Mouse (Mus musculus): ENCODE results near the gene Dedd2. TPM values are rescaled to one million over a fixed set of nuclear protein-coding genes. Genes with fewer than 3 reads are reported as not detected.
A peak's percentile ranks its signal among the peaks of the same experiment; 100 is the strongest.

Gene Dedd2
- polyA plus RNA-seq, 1 experiment from 2014 or later: 12.3 TPM

GRCm38 (mm10) chr7:25151916-25152556 is 68.4 kb downstream of the Dedd2 start:
- Histone ChIP-seq H3K27me3 (peaks cover 44% of the 10 kb centered on the region), H3K9ac (peak overlapping the region; percentile 45; the same call in 1 of the 2 replicates), H3K4me1 (peaks cover 78% of the 10 kb centered on the region), H3K4me2 (peak overlapping the region; percentile 39), H3K9me3 (no peaks in the 10 kb centered on the region), H3K36me3 (replicated peaks) (no peaks in the 10 kb centered on the region), H3K27ac (peak overlapping the region; percentile 85), H3K4me3 (replicated peaks) (peak overlapping the region; percentile 19)
- ATAC-seq (ENCODE audit: low FRiP score): 0 out of 2 replicates have a peak, but pooled peaks have one; percentile 8
- 26% methylated on average over 10 of the region's 10 CpGs for WGBS

- H3K36me3 ChIP-seq (replicated peaks): no peaks in the 10 kb centered on the region
- no peaks in the 10 kb centered on the region for H3K9me3 ChIP-seq
- ATAC-seq (ENCODE audit: low FRiP score): peak; percentile 24; the same call in 1 of the 2 replicates
- H3K9ac ChIP-seq: peak overlapping the region; percentile 45
- peak overlapping the region; percentile 6; the same call in 1 of the 2 replicates for H3K4me3 ChIP-seq (replicated peaks)
- H3K4me1 ChIP-seq: peaks cover 69% of the 10 kb centered on the region
- H3K27me3 ChIP-seq: peaks cover 35% of the 10 kb centered on the region
- H3K27ac ChIP-seq: peak overlapping the region; percentile 85
- WGBS: 0% methylated on average over 6 of the region's 7 CpGs
- peak overlapping the region; percentile 39 for H3K4me2 ChIP-seq
Measured at GRCm38 (mm10) chr7:25151009-25151408, 69.4 kb downstream of the Dedd2 start.

- peaks cover 38% of the 10 kb centered on the region for H3K27me3 ChIP-seq
- peak; percentile 37 for ATAC-seq (ENCODE audit: low FRiP score)
- WGBS: under 1% methylated on average over 11 of the region's 18 CpGs
Measured at GRCm38 (mm10) chr7:25150151-25150663, 70.2 kb downstream of the Dedd2 start.

More at GRCm38 (mm10) chr7:25150151-25150663, 70.2 kb downstream of the Dedd2 start:
- H3K4me2 ChIP-seq: peak overlapping the region; percentile 39
- H3K4me1 ChIP-seq: peaks cover 65% of the 10 kb centered on the region
- no peaks in the 10 kb centered on the region for H3K36me3 ChIP-seq (replicated peaks)
- no peaks in the 10 kb centered on the region for H3K9me3 ChIP-seq
- H3K9ac ChIP-seq: peak overlapping the region; percentile 48
- H3K4me3 ChIP-seq (replicated peaks): peak overlapping the region; percentile 10
- H3K27ac ChIP-seq: peak overlapping the region; percentile 85

Small RNA genes within 50 kb of the gene (microRNA-seq; reads per million reads assigned to microRNA genes)
- not detected for gene Mir7048

Other genes with a start within 250 kb of the Dedd2 start
- gene Rabac1, start 247.9 kb downstream of the Dedd2 start, polyA plus RNA-seq (2016; fragmentation: Nextera tagmentation; extraction: Ambion mirVana): 82.3 and 87.7 TPM in 2 replicates
- gene Atp1a3, start 214.7 kb downstream of the Dedd2 start, polyA plus RNA-seq (2016; fragmentation: Nextera tagmentation; extraction: Ambion mirVana): 68.2 and 87.4 TPM in 2 replicates
- gene Grik5, start 148.3 kb downstream of the Dedd2 start, polyA plus RNA-seq (2016; fragmentation: Nextera tagmentation; extraction: Ambion mirVana): 14.3 and 18.1 TPM in 2 replicates
- gene Zfp574, start 148.0 kb downstream of the Dedd2 start, polyA plus RNA-seq (2016; fragmentation: Nextera tagmentation; extraction: Ambion mirVana): 39.7 and 41.2 TPM in 2 replicates
- 22.3 and 28.6 TPM in 2 replicates for gene Pou2f2, start 40.9 kb downstream of the Dedd2 start, polyA plus RNA-seq (2016; fragmentation: Nextera tagmentation; extraction: Ambion mirVana)
- gene Zfp526, start 810 bp upstream of the Dedd2 start, polyA plus RNA-seq (2016; fragmentation: Nextera tagmentation; extraction: Ambion mirVana): 2.7 TPM in 2 replicates
- gene Gsk3a, start 17.2 kb upstream of the Dedd2 start, polyA plus RNA-seq (2016; fragmentation: Nextera tagmentation; extraction: Ambion mirVana): 15.9 and 17.5 TPM in 2 replicates
- gene Erf, start 30.1 kb upstream of the Dedd2 start, polyA plus RNA-seq (2016; fragmentation: Nextera tagmentation; extraction: Ambion mirVana): 10.3 and 13.0 TPM in 2 replicates
- 40.8 and 46.9 TPM in 2 replicates for gene Cic, start 47.1 kb upstream of the Dedd2 start, polyA plus RNA-seq (2016; fragmentation: Nextera tagmentation; extraction: Ambion mirVana)
- gene Pafah1b3, start 77.4 kb upstream of the Dedd2 start, polyA plus RNA-seq (2016; fragmentation: Nextera tagmentation; extraction: Ambion mirVana): 378 and 384 TPM in 2 replicates
- 1.3 and 1.7 TPM in 2 replicates for gene Prr19, start 80.8 kb upstream of the Dedd2 start, polyA plus RNA-seq (2016; fragmentation: Nextera tagmentation; extraction: Ambion mirVana)
- gene Tmem145, start 85.5 kb upstream of the Dedd2 start, polyA plus RNA-seq (2016; fragmentation: Nextera tagmentation; extraction: Ambion mirVana): 11.9 and 12.1 TPM in 2 replicates
- gene Megf8, start 96.5 kb upstream of the Dedd2 start, polyA plus RNA-seq (2016; fragmentation: Nextera tagmentation; extraction: Ambion mirVana): 18.5 and 18.8 TPM in 2 replicates
- not detected in 2 replicates for gene Cnfn, start 149.1 kb upstream of the Dedd2 start, polyA plus RNA-seq (2016; fragmentation: Nextera tagmentation; extraction: Ambion mirVana)
- gene Lipe, start 178.1 kb upstream of the Dedd2 start, polyA plus RNA-seq (2016; fragmentation: Nextera tagmentation; extraction: Ambion mirVana): 7.6 and 8.8 TPM in 2 replicates
- 0.27 and 0.52 TPM in 2 replicates for gene Cxcl17, start 192.3 kb upstream of the Dedd2 start, polyA plus RNA-seq (2016; fragmentation: Nextera tagmentation; extraction: Ambion mirVana)

All from forebrain, embryonic 12.5 days (tissue).